Mouse (Mus musculus): ENCODE data around the gene Etl4. TPM values are rescaled to one million over a fixed set of nuclear protein-coding genes. Genes with fewer than 3 reads are reported as not detected.

Etl4 gene
- polyA plus RNA-seq, 1 experiment from 2014 or later: 12.4 TPM

GRCm38 (mm10) chr2:20111703-20112102 is 202.1 kb downstream of the Etl4 start:
- no peaks in the 10 kb centered on the region for H3K27me3 ChIP-seq (ENCODE audit: control insufficient read depth, insufficient read depth, low read length)
- no peak overlapping the region for H3K4me3 ChIP-seq (ENCODE audit: low read depth, low read length)
- ATAC-seq (ENCODE audit: low FRiP score, low TSS enrichment) (no peak), DNase-seq (ENCODE audit: low spot score) (no peak)
- H3K36me3 ChIP-seq (ENCODE audit: control insufficient read depth, insufficient read depth, low read length): no peaks in the 10 kb centered on the region
- no peak overlapping the region for H3K27ac ChIP-seq (replicated peaks)
- H3K4me2 ChIP-seq (replicated peaks; ENCODE audit: low read depth): no peak overlapping the region
- H3K9ac ChIP-seq (ENCODE audit: low read length): no peak overlapping the region
- no peaks in the 10 kb centered on the region for H3K4me1 ChIP-seq (replicated peaks; ENCODE audit: control insufficient read depth, insufficient read depth)
- TF ChIP-seq EP300 (optimal IDR thresholded peaks at IDR 0.05) (no peak), CTCF (IDR thresholded peaks at IDR 0.05; ENCODE audit: low read depth) (no peak)
- H3K9me3 ChIP-seq (ENCODE audit: control insufficient read depth, low read length): no peaks in the 10 kb centered on the region

- no peak overlapping the region for H3K9ac ChIP-seq (ENCODE audit: low read length)
- no peaks in the 10 kb centered on the region for H3K36me3 ChIP-seq (ENCODE audit: control insufficient read depth, insufficient read depth, low read length)
- no peak overlapping the region for H3K4me3 ChIP-seq (ENCODE audit: low read depth, low read length)
- H3K9me3 ChIP-seq (ENCODE audit: control insufficient read depth, low read length): no peaks in the 10 kb centered on the region
- ATAC-seq (ENCODE audit: low FRiP score, low TSS enrichment) (no peak), DNase-seq (ENCODE audit: low spot score) (no peak)
- no peaks in the 10 kb centered on the region for H3K27me3 ChIP-seq (ENCODE audit: control insufficient read depth, insufficient read depth, low read length)
- H3K4me2 ChIP-seq (replicated peaks; ENCODE audit: low read depth): no peak overlapping the region
- H3K27ac ChIP-seq (replicated peaks): no peak overlapping the region
- no peaks in the 10 kb centered on the region for H3K4me1 ChIP-seq (replicated peaks; ENCODE audit: control insufficient read depth, insufficient read depth)
- no peak for TF ChIP-seq EP300 (optimal IDR thresholded peaks at IDR 0.05)
These were observed 216.3 kb downstream of the Etl4 start for GRCm38 (mm10) chr2:20125914-20126313.

GRCm38 (mm10) chr2:20131792-20132191 is 222.2 kb downstream of the Etl4 start:
- DNase-seq (ENCODE audit: low spot score): no peak
- H3K9ac ChIP-seq (ENCODE audit: low read length): no peak overlapping the region
- TF ChIP-seq EP300 (optimal IDR thresholded peaks at IDR 0.05): no peak
- TF ChIP-seq CTCF (IDR thresholded peaks at IDR 0.05; ENCODE audit: low read depth): peak; percentile 27
- no peaks in the 10 kb centered on the region for H3K27me3 ChIP-seq (ENCODE audit: control insufficient read depth, insufficient read depth, low read length)
- no peaks in the 10 kb centered on the region for H3K36me3 ChIP-seq (ENCODE audit: control insufficient read depth, insufficient read depth, low read length)
- no peaks in the 10 kb centered on the region for H3K9me3 ChIP-seq (ENCODE audit: control insufficient read depth, low read length)
- H3K4me2 ChIP-seq (replicated peaks; ENCODE audit: low read depth): no peak overlapping the region
- 20% methylated on average over 2 of the region's 2 CpGs for WGBS
- no peak for ATAC-seq (ENCODE audit: low FRiP score, low TSS enrichment)
- no peaks in the 10 kb centered on the region for H3K4me1 ChIP-seq (replicated peaks; ENCODE audit: control insufficient read depth, insufficient read depth)
- H3K4me3 ChIP-seq (ENCODE audit: low read depth, low read length): no peak overlapping the region
- no peak overlapping the region for H3K27ac ChIP-seq (replicated peaks)

GRCm38 (mm10) chr2:20138426-20138825 is 228.8 kb downstream of the Etl4 start:
- no peak overlapping the region for H3K4me3 ChIP-seq (ENCODE audit: low read depth, low read length)

GRCm38 (mm10) chr2:20145368-20145767 is 235.8 kb downstream of the Etl4 start:
- H3K4me1 ChIP-seq (replicated peaks; ENCODE audit: control insufficient read depth, insufficient read depth): no peaks in the 10 kb centered on the region
- H3K36me3 ChIP-seq (ENCODE audit: control insufficient read depth, insufficient read depth, low read length): no peaks in the 10 kb centered on the region
- H3K9ac ChIP-seq (ENCODE audit: low read length): no peak overlapping the region
- no peaks in the 10 kb centered on the region for H3K27me3 ChIP-seq (ENCODE audit: control insufficient read depth, insufficient read depth, low read length)
- no peak overlapping the region for H3K4me3 ChIP-seq (ENCODE audit: low read depth, low read length)
- WGBS: 60% methylated on average over 4 of the region's 4 CpGs
- no peak overlapping the region for H3K27ac ChIP-seq (replicated peaks)
- H3K4me2 ChIP-seq (replicated peaks; ENCODE audit: low read depth): no peak overlapping the region
- no peak for DNase-seq (ENCODE audit: low spot score)
- TF ChIP-seq CTCF (IDR thresholded peaks at IDR 0.05; ENCODE audit: low read depth): no peak
- TF ChIP-seq EP300 (optimal IDR thresholded peaks at IDR 0.05): no peak
- no peaks in the 10 kb centered on the region for H3K9me3 ChIP-seq (ENCODE audit: control insufficient read depth, low read length)
- no peak for ATAC-seq (ENCODE audit: low FRiP score, low TSS enrichment)

More at GRCm38 (mm10) chr2:20138426-20138825, 228.8 kb downstream of the Etl4 start:
- H3K9ac ChIP-seq (ENCODE audit: low read length): no peak overlapping the region
- H3K4me2 ChIP-seq (replicated peaks; ENCODE audit: low read depth): no peak overlapping the region
- H3K9me3 ChIP-seq (ENCODE audit: control insufficient read depth, low read length): no peaks in the 10 kb centered on the region
- no peak for ATAC-seq (ENCODE audit: low FRiP score, low TSS enrichment)
- WGBS: 60% methylated on average over 1 of the region's 1 CpGs
- no peak overlapping the region for H3K27ac ChIP-seq (replicated peaks)
- DNase-seq (ENCODE audit: low spot score): no peak
- no peaks in the 10 kb centered on the region for H3K4me1 ChIP-seq (replicated peaks; ENCODE audit: control insufficient read depth, insufficient read depth)
- H3K27me3 ChIP-seq (ENCODE audit: control insufficient read depth, insufficient read depth, low read length): no peaks in the 10 kb centered on the region
- H3K36me3 ChIP-seq (ENCODE audit: control insufficient read depth, insufficient read depth, low read length): no peaks in the 10 kb centered on the region
- TF ChIP-seq CTCF (IDR thresholded peaks at IDR 0.05; ENCODE audit: low read depth): no peak
- TF ChIP-seq EP300 (optimal IDR thresholded peaks at IDR 0.05): no peak

GRCm38 (mm10) chr2:20167073-20167472 is 257.5 kb downstream of the Etl4 start:
- 60% methylated on average over 1 of the region's 1 CpGs for WGBS
- no peak for ATAC-seq (ENCODE audit: low FRiP score, low TSS enrichment)
- H3K4me1 ChIP-seq (replicated peaks; ENCODE audit: control insufficient read depth, insufficient read depth): no peaks in the 10 kb centered on the region
- TF ChIP-seq CTCF (IDR thresholded peaks at IDR 0.05; ENCODE audit: low read depth) (no peak), EP300 (optimal IDR thresholded peaks at IDR 0.05) (no peak)
- no peaks in the 10 kb centered on the region for H3K9me3 ChIP-seq (ENCODE audit: control insufficient read depth, low read length)
- DNase-seq (ENCODE audit: low spot score): no peak
- no peak overlapping the region for H3K4me3 ChIP-seq (ENCODE audit: low read depth, low read length)
- no peak overlapping the region for H3K27ac ChIP-seq (replicated peaks)
- H3K9ac ChIP-seq (ENCODE audit: low read length): no peak overlapping the region
- no peaks in the 10 kb centered on the region for H3K36me3 ChIP-seq (ENCODE audit: control insufficient read depth, insufficient read depth, low read length)
- no peak overlapping the region for H3K4me2 ChIP-seq (replicated peaks; ENCODE audit: low read depth)
- H3K27me3 ChIP-seq (ENCODE audit: control insufficient read depth, insufficient read depth, low read length): no peaks in the 10 kb centered on the region
